In the genomic region with DNA sequence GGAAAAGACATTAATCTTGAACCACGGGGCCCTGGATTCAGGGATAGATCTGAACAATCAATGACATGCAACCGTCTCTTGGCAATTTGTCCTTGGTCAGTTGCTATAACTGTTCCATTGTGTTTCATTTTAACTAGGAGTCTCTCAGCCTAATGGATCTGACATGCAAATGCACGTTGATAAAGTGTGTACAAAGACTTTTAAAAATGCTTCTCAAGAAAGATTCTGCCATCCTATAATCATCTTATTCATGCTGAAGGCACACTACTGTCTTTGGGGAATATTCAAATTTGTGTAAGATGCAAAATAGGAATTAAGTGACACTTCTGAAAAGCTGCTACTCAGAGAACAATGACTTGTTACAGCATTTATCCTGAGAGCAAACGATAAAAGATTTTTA, we compare ENCODE assay signal across 28 mouse cellular contexts.
A peak's percentile ranks its signal among the peaks of the same experiment; 100 is the strongest.
DNase-seq lines count a peak whose midpoint lies in the region; ATAC-seq and TF ChIP-seq lines count a peak whose summit lies in the region.
"Had no signal": no experiment of that assay in that cellular context is flagged by ENCODE, and none has a peak within 500 bp of the region (broad histone marks: within the 10 kb centered on the region; RNA-seq: fewer than 3 reads in every experiment).

No protein-coding gene starts in this region.

- DNase-seq in forebrain, embryonic 11.5 days (ENCODE audit: low spot score): no peak
- peak; percentile 10 for DNase-seq in midbrain, embryonic 14.5 days
- DNase-seq in midbrain, postnatal 0 days (ENCODE audit: low spot score): no peak
- DNase-seq in ovary, postnatal 36 days (ENCODE audit: low spot score): no peak
- DNase-seq in spleen, postnatal 10 days (ENCODE audit: low spot score in 2 of 2): no peak
- DNase-seq: adrenal gland, adult 2 months; adrenal gland, postnatal 14 days; B cell, adult 2 months; cerebellum, adult 18-20 months; cerebellum, adult 9-11 months; cerebellum, postnatal 25 days; gastrocnemius, postnatal 10 days; gastrocnemius, postnatal 36 days; heart, adult 2 months; heart, postnatal 14 days; heart, postnatal 4 days had no signal

- TF ChIP-seq CTCF in midbrain, postnatal 0 days (IDR thresholded peaks at IDR 0.05): no peak

- H3K27me3 ChIP-seq in forebrain, embryonic 13.5 days: no peaks in the 10 kb centered on the region
- no peaks in the 10 kb centered on the region for H3K27me3 ChIP-seq in forebrain, embryonic 11.5 days (ENCODE audit: control insufficient read depth, insufficient read depth, low read length)
- no peaks in the 10 kb centered on the region for H3K27me3 ChIP-seq in midbrain, embryonic 14.5 days (ENCODE audit: control insufficient read depth, insufficient read depth, low read length)
- H3K27me3 ChIP-seq in midbrain, postnatal 0 days (ENCODE audit: insufficient read depth, low read length): no peaks in the 10 kb centered on the region
- H3K27me3 ChIP-seq in forebrain, embryonic 16.5 days (replicated peaks; ENCODE audit: control insufficient read depth, insufficient read depth, low read length): no peaks in the 10 kb centered on the region
- H3K27me3 ChIP-seq: CH12.LX; embryonic facial prominence, embryonic 12.5 days; embryonic facial prominence, embryonic 15.5 days; heart, embryonic 13.5 days had no signal

- H3K9ac ChIP-seq in forebrain, embryonic 13.5 days: no peak overlapping the region
- no peak overlapping the region for H3K9ac ChIP-seq in forebrain, embryonic 11.5 days (ENCODE audit: low read length)
- no peak overlapping the region for H3K9ac ChIP-seq in midbrain, embryonic 14.5 days (replicated peaks; ENCODE audit: low read length)
- H3K9ac ChIP-seq in midbrain, postnatal 0 days (replicated peaks; ENCODE audit: low read length, poor library complexity, severe bottlenecking): no peak overlapping the region
- no peak overlapping the region for H3K9ac ChIP-seq in forebrain, embryonic 16.5 days (replicated peaks; ENCODE audit: low read depth, low read length)
- H3K9ac ChIP-seq: embryonic facial prominence, embryonic 12.5 days; embryonic facial prominence, embryonic 15.5 days; heart, embryonic 13.5 days; hindbrain, embryonic 14.5 days had no signal

- ATAC-seq in forebrain, embryonic 13.5 days: peak; percentile 69
- ATAC-seq in forebrain, embryonic 11.5 days (replicated peaks; ENCODE audit: low FRiP score): no peak
- ATAC-seq in midbrain, embryonic 14.5 days (ENCODE audit: low FRiP score, low TSS enrichment): no peak
- ATAC-seq in midbrain, postnatal 0 days (ENCODE audit: low FRiP score): no peak
- ATAC-seq in forebrain, embryonic 16.5 days: peak; percentile 69
- ATAC-seq: hindbrain, postnatal 0 days; inflammation-experienced regulatory T-cells, adult 6 months; intestine, embryonic 16.5 days had no signal

- H3K4me1 ChIP-seq in forebrain, embryonic 13.5 days: peaks cover 22% of the 10 kb centered on the region
- H3K4me1 ChIP-seq in forebrain, embryonic 11.5 days (replicated peaks; ENCODE audit: control insufficient read depth, insufficient read depth, low read length): no peaks in the 10 kb centered on the region
- 0 out of 2 replicates have a peak, but pooled peaks cover 6% of the 10 kb centered on the region for H3K4me1 ChIP-seq in midbrain, embryonic 14.5 days (ENCODE audit: control insufficient read depth, insufficient read depth, low read length)
- H3K4me1 ChIP-seq in midbrain, postnatal 0 days (ENCODE audit: insufficient read depth, low read length): 0 out of 2 replicates have a peak, but pooled peaks cover 2% of the 10 kb centered on the region
- H3K4me1 ChIP-seq in forebrain, embryonic 16.5 days (replicated peaks; ENCODE audit: control insufficient read depth, insufficient read depth, low read length): peaks cover 10% of the 10 kb centered on the region; the same call in 1 of the 2 replicates
- H3K4me1 ChIP-seq: embryonic facial prominence, embryonic 12.5 days; embryonic facial prominence, embryonic 15.5 days; heart, embryonic 10.5 days had no signal

- H3K36me3 ChIP-seq in forebrain, embryonic 13.5 days (ENCODE audit: poor library complexity, severe bottlenecking): no peaks in the 10 kb centered on the region
- H3K36me3 ChIP-seq in forebrain, embryonic 11.5 days (ENCODE audit: control insufficient read depth, insufficient read depth, low read length): no peaks in the 10 kb centered on the region
- H3K36me3 ChIP-seq in midbrain, embryonic 14.5 days (ENCODE audit: control insufficient read depth, insufficient read depth, low read length): no peaks in the 10 kb centered on the region
- H3K36me3 ChIP-seq in midbrain, postnatal 0 days (ENCODE audit: insufficient read depth, low read length): no peaks in the 10 kb centered on the region
- no peaks in the 10 kb centered on the region for H3K36me3 ChIP-seq in forebrain, embryonic 16.5 days (ENCODE audit: control insufficient read depth, insufficient read depth)
- H3K36me3 ChIP-seq: embryonic facial prominence, embryonic 12.5 days; embryonic facial prominence, embryonic 15.5 days; G1E; heart, embryonic 10.5 days; heart, embryonic 13.5 days had no signal

- no peak overlapping the region for H3K27ac ChIP-seq in forebrain, embryonic 13.5 days
- no peak overlapping the region for H3K27ac ChIP-seq in forebrain, embryonic 11.5 days (ENCODE audit: low read depth, low read length)
- H3K27ac ChIP-seq in midbrain, embryonic 14.5 days (replicated peaks; ENCODE audit: low read depth, low read length): no peak overlapping the region
- H3K27ac ChIP-seq in midbrain, postnatal 0 days (ENCODE audit: low read depth, low read length): no peak overlapping the region
- peak overlapping the region; percentile 69 for H3K27ac ChIP-seq in forebrain, embryonic 16.5 days (ENCODE audit: low read length)
- H3K27ac ChIP-seq: embryonic facial prominence, embryonic 12.5 days; embryonic facial prominence, embryonic 15.5 days; heart, adult 2 months; heart, embryonic 10.5 days; heart, embryonic 13.5 days; hindbrain, embryonic 14.5 days; hindbrain, postnatal 0 days had no signal

- H3K4me3 ChIP-seq in forebrain, embryonic 13.5 days: no peak overlapping the region
- no peak overlapping the region for H3K4me3 ChIP-seq in forebrain, embryonic 11.5 days (ENCODE audit: low read depth, low read length)
- H3K4me3 ChIP-seq in midbrain, embryonic 14.5 days (replicated peaks; ENCODE audit: low read depth, low read length): no peak overlapping the region
- H3K4me3 ChIP-seq in midbrain, postnatal 0 days (ENCODE audit: low read depth, low read length): no peak overlapping the region
- H3K4me3 ChIP-seq in forebrain, embryonic 16.5 days (replicated peaks; ENCODE audit: low read length): no peak overlapping the region
- H3K4me3 ChIP-seq: embryonic facial prominence, embryonic 12.5 days; embryonic facial prominence, embryonic 15.5 days; heart, adult 2 months; heart, embryonic 10.5 days; heart, embryonic 13.5 days had no signal

- H3K4me2 ChIP-seq in forebrain, embryonic 13.5 days: no peak overlapping the region
- H3K4me2 ChIP-seq in forebrain, embryonic 11.5 days (ENCODE audit: low read depth, low read length, severe bottlenecking): no peak overlapping the region
- no peak overlapping the region for H3K4me2 ChIP-seq in midbrain, embryonic 14.5 days (ENCODE audit: low read length)
- no peak overlapping the region for H3K4me2 ChIP-seq in midbrain, postnatal 0 days (ENCODE audit: low read depth, low read length, poor library complexity, severe bottlenecking)
- H3K4me2 ChIP-seq in forebrain, embryonic 16.5 days (ENCODE audit: low read length): no peak overlapping the region
- H3K4me2 ChIP-seq: embryonic facial prominence, embryonic 12.5 days; embryonic facial prominence, embryonic 15.5 days; heart, embryonic 13.5 days; hindbrain, embryonic 14.5 days had no signal

- H3K9me3 ChIP-seq in forebrain, embryonic 13.5 days (replicated peaks): no peaks in the 10 kb centered on the region
- no peaks in the 10 kb centered on the region for H3K9me3 ChIP-seq in forebrain, embryonic 11.5 days (ENCODE audit: control insufficient read depth, low read length)
- no peaks in the 10 kb centered on the region for H3K9me3 ChIP-seq in midbrain, embryonic 14.5 days (ENCODE audit: control insufficient read depth, low read length)
- no peaks in the 10 kb centered on the region for H3K9me3 ChIP-seq in midbrain, postnatal 0 days (ENCODE audit: low read length)
- H3K9me3 ChIP-seq in forebrain, embryonic 16.5 days (ENCODE audit: control insufficient read depth, low read length): no peaks in the 10 kb centered on the region
- H3K9me3 ChIP-seq: embryonic facial prominence, embryonic 12.5 days; embryonic facial prominence, embryonic 15.5 days; G1E; heart, embryonic 10.5 days; heart, embryonic 13.5 days had no signal

- WGBS in forebrain, embryonic 13.5 days: 45% methylated on average over 4 of the region's 4 CpGs
- WGBS in forebrain, embryonic 11.5 days: 67% methylated on average over 4 of the region's 4 CpGs
- 37% methylated on average over 4 of the region's 4 CpGs for WGBS in midbrain, embryonic 14.5 days
- WGBS in midbrain, postnatal 0 days: 38% methylated on average over 4 of the region's 4 CpGs
- WGBS in forebrain, embryonic 16.5 days: 30% methylated on average over 4 of the region's 4 CpGs

Comparison
In these comparisons a context has a peak if more than half of its experiments do, and no peak if none do; other contexts are left out.
1. ATAC-seq: peak in forebrain, embryonic 13.5 days (single experiment) and forebrain, embryonic 16.5 days (single experiment); none in forebrain, embryonic 11.5 days (single experiment), midbrain, embryonic 14.5 days (single experiment) and midbrain, postnatal 0 days (single experiment).